Mouse (Mus musculus) cortical plate, adult 2 months (tissue): ENCODE measurements around the gene Sox4. TPM values are rescaled to one million over a fixed set of nuclear protein-coding genes. Genes with fewer than 3 reads are reported as not detected.

Source experiments
- H3K27ac ChIP-seq: fragments of 200-500 bp; 2 replicates; pipeline ENCODE4 v1.5.1; 2012; ENCODE audit warnings: low read length, control low read depth, inconsistent platforms; ENCODE audit not compliant: insufficient read depth
- H3K4me1 ChIP-seq: fragments of 200-500 bp; 2 replicates; pipeline ENCODE4 v1.6.1; 2011; ENCODE audit warnings: low read length; ENCODE audit not compliant: control insufficient read depth, insufficient read depth
- H3K4me3 ChIP-seq: fragments of 200-500 bp; 2 replicates; pipeline ENCODE4 v1.5.1; 2011; ENCODE audit warnings: mild to moderate bottlenecking, low read length, control low read depth; ENCODE audit not compliant: insufficient read depth
- CTCF ChIP-seq: fragments of 200-500 bp; IDR thresholded peaks from 2 replicates; pipeline ENCODE4 v1.5.1; 2011; ENCODE audit warnings: mild to moderate bottlenecking, control low read depth, low read length; ENCODE audit not compliant: insufficient read depth; ENCODE audit errors: extremely low read depth
- POLR2A ChIP-seq: fragments of 200-500 bp; IDR thresholded peaks from 2 replicates; pipeline ENCODE4 v1.6.1; 2011; ENCODE audit warnings: mild to moderate bottlenecking, low read length, control low read depth; ENCODE audit not compliant: insufficient read depth; ENCODE audit errors: extremely low read depth
- polyA plus RNA-seq: library from polyadenylated mRNA; depleted of rRNA; stranded (reverse); fragments of >200 nt; gene quantifications from 2 replicates; pipeline ENCODE4 v1.2.3, GENCODE M21; 2012

Gene Sox4
- polyA plus RNA-seq, 1 experiment = 12.0 TPM

DNA sequence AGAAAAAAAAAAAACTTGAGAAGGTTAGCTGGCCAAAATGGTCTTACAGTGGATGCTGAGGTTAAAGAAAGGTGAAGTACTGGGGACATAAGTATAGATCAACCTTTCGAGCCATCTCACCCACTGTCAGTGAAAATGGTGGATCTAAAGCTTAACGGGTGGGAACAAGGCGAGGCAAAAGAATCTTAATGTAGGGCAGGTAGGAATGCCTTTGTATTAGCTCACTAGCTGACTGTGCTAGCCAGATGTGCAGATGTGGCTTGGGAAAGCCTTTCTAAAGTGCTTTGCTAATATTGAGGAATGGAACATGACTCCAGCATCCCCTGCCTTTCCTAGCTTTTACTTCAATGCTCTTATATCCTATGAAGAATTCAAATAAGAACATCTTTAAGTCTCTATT lies 30.4 kb downstream of the Sox4 start:
- H3K4me3 ChIP-seq = no peak overlapping the region
- no peak for TF ChIP-seq POLR2A
- TF ChIP-seq CTCF = no peak
- no peaks in the 10 kb centered on the region for H3K4me1 ChIP-seq
- no peak overlapping the region for H3K27ac ChIP-seq

DNA sequence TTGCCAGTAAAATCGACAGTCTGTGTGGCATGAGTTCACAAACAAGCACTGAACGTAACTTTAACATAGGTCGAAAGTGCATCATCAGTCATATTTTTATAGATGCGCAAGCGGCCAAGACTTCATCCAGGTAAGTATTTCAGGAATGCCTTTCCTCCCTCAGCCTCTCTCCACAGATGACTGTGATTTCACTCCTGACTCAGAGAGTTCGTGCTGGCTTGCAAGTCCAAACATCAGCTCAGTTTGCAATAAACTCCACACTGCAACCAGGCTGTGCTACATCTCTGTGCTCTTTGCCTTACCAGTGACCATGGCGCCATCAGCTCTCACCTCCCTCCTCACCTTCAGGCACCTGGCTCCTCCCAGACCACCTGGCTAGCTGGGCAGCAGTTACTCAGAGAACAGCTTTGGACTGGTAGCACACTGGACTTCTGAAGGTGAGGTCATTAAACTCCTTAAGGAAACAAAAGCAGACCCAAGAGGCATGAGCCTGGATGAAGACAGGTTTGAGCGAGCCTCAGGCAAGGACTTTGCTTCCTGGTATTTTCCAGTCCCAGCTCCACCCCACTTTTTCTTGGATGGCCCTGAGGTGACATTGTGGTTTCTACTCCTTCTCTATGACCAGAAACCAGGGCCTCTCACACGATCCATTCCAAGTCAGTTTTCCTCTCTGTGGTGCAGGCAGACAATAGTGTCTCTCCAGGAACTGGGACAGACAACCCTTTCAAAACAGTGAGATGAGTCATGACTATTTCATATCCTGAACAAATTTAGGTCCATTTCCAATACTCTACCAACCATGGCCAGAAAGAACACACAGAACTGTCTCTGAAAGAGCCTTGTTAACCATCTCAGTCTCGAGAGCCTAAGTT lies 35.9 kb downstream of the Sox4 start:
- H3K4me1 ChIP-seq = no peaks in the 10 kb centered on the region
- no peak overlapping the region for H3K27ac ChIP-seq
- H3K4me3 ChIP-seq = no peak overlapping the region
- TF ChIP-seq CTCF = no peak
- no peak for TF ChIP-seq POLR2A

DNA sequence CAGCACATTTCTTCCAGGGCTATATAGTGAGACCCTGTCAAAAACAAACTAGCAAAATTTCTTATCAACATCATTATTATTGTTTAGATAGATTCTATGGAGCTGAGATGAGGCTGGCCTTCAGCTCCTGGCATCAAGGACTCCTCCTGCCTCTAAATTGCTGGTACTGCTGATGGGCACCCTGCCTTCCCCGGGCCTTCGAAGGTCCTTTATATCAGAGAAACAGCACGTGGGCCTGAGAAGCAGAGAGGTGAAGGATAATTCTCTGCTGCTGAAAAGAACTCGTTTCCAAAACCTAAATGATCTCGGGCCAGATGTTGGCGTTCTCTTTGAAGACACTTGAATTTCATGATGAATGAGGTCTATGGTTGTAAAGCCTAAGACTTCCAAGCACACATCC lies 39.9 kb downstream of the Sox4 start:
- Histone ChIP-seq H3K4me3 (no peak overlapping the region), H3K27ac (no peak overlapping the region), H3K4me1 (no peaks in the 10 kb centered on the region)
- TF ChIP-seq CTCF (no peak), POLR2A (no peak)

DNA sequence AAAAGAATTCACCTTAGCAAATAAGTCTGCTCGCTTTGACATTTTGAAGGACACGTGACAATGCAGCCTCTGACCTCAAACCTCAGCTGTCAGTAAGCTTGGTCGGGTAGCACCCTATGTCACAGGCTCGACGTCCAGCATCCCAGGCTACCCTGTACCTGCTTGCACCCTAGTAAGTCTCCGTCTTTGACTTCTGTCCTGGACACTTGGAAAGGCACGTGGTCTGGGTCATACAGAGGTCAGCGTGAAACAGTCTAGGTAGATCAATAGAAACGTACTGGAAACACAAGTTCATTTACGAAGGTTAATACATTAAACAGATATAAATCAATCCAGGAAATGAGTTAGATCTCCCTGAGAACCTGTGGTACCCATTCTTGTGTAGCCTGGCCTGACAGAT lies 46.5 kb downstream of the Sox4 start:
- H3K27ac ChIP-seq = no peak overlapping the region
- H3K4me1 ChIP-seq = no peaks in the 10 kb centered on the region
- H3K4me3 ChIP-seq = no peak overlapping the region
- no peak for TF ChIP-seq CTCF
- TF ChIP-seq POLR2A = no peak
